Mouse (Mus musculus): Measurements from ENCODE around the gene Alox5ap. TPM values are rescaled to one million over a fixed set of nuclear protein-coding genes. Genes with fewer than 3 reads are reported as not detected.

Gene Alox5ap
- polyA plus RNA-seq, 1 experiment from 2014 or later = 9.3 TPM

DNA sequence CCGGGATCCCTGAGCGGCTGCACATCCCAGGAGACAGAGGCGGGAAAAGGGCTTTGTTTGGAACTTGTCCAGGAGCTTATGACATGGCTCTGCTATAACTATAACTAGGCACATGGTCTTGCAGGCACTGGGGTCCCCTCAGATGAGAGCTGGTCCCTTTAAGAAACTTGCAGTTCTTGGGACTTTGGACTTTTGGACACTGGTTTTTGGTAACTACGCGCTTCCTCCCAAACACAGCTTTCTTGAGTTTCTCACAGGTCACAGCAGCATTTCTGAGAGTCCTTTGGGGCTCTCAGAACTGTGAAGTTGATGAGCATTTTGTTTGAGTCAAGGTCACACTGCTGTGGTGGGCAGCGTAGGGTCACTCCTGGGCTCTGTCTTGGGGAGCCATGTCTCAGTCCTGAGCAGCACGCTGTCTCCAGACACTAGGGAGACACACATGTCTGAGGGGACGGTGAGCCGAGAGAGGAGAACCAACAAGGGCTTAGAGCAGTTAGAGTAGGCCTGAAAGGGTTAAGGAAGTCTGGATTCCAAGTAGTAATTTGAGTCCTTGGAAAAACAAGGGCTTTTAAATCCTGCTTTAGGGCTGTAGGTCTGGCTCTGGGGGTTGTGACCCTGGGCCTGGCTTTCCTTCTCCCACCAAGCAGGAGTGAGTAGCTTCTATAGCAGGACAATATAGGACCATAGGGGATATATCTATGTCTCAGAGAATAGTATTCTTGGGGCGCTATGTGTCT, 67.0 kb downstream of the Alox5ap start:
- no peaks in the 10 kb centered on the region for H3K27me3 ChIP-seq (ENCODE audit: control insufficient read depth, insufficient read depth, low read depth, low read length)
- WGBS = 62% methylated on average over 10 of the region's 10 CpGs
- ATAC-seq = no peak
- no peak overlapping the region for H3K4me2 ChIP-seq (ENCODE audit: low read length)
- no peak overlapping the region for H3K9ac ChIP-seq (ENCODE audit: low read depth, low read length)
- H3K9me3 ChIP-seq (replicated peaks; ENCODE audit: control insufficient read depth, low read length, poor library complexity, severe bottlenecking) = no peaks in the 10 kb centered on the region
- H3K36me3 ChIP-seq (ENCODE audit: control insufficient read depth, insufficient read depth, low read length) = no peaks in the 10 kb centered on the region
- H3K27ac ChIP-seq (ENCODE audit: low read length) = no peak overlapping the region
- peaks cover 10% of the 10 kb centered on the region for H3K4me1 ChIP-seq (ENCODE audit: control insufficient read depth, insufficient read depth, low read length)
- no peak overlapping the region for H3K4me3 ChIP-seq (ENCODE audit: low read depth, low read length)

DNA sequence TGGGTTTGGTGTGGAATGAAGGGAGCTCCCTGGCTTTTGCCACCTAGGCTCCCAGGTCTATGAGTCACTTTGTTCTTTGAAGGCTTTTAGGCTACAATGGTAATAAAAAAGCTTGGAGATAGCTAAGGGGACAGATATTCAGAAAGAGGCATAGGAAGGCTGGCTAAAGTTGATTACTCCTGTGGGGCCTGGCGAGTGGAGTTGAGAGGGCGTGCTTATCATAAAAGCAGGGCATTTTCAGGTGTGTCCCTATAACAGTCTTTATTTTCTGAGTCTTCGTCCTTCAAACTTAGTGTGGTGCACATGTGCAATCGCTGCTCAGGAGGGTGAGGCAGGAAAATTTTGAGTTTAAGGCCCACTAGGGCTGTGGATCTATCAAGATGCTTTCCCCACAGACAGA, 68.2 kb downstream of the Alox5ap start:
- H3K9me3 ChIP-seq (replicated peaks; ENCODE audit: control insufficient read depth, low read length, poor library complexity, severe bottlenecking) = no peaks in the 10 kb centered on the region
- H3K4me3 ChIP-seq (ENCODE audit: low read depth, low read length) = no peak overlapping the region
- H3K9ac ChIP-seq (ENCODE audit: low read depth, low read length) = no peak overlapping the region
- WGBS = 96% methylated on average over 4 of the region's 4 CpGs
- H3K27me3 ChIP-seq (ENCODE audit: control insufficient read depth, insufficient read depth, low read depth, low read length) = no peaks in the 10 kb centered on the region
- H3K36me3 ChIP-seq (ENCODE audit: control insufficient read depth, insufficient read depth, low read length) = no peaks in the 10 kb centered on the region
- H3K4me2 ChIP-seq (ENCODE audit: low read length) = no peak overlapping the region
- no peak overlapping the region for H3K27ac ChIP-seq (ENCODE audit: low read length)
- no peak for ATAC-seq
- H3K4me1 ChIP-seq (ENCODE audit: control insufficient read depth, insufficient read depth, low read length) = peaks cover 10% of the 10 kb centered on the region

DNA sequence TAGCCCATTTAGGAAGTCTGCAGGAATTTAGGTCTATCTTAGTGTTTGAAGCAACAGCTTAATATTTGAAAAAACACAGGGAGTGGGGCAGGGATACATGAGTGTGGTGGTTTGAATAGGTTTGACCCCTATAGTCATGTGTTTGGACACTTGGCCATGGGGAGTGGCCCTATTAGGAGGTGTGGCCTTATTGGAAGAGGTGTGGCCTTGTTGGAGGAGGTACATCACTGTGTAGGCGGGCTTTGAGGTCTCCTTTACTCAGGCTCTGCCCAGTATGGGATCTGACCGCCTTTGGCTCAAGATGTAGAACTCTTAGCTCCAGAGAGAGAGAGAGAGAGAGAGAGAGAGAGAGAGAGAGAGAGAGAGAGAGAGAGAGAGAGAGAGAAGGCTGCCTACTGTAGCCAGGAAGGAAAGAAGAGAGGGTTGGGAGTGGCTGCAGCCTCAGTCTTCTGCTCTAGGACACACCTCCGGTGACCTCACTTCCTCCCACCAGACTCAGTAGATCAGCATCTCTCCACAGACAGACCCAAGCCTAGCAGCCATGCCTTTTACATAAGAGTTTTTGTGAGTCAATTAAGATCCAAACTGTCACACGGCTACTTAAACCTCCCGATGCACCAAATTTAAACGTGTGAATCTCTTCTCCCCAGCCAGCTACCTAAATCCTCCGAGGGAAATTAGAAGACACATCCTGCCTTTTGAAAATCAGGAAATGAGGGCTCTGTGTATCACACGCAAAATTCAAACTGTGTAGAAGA, 69.6 kb downstream of the Alox5ap start:
- Histone ChIP-seq H3K9me3 (replicated peaks; ENCODE audit: control insufficient read depth, low read length, poor library complexity, severe bottlenecking) (no peaks in the 10 kb centered on the region), H3K27me3 (ENCODE audit: control insufficient read depth, insufficient read depth, low read depth, low read length) (no peaks in the 10 kb centered on the region), H3K4me2 (ENCODE audit: low read length) (no peak overlapping the region), H3K4me3 (ENCODE audit: low read depth, low read length) (no peak overlapping the region), H3K36me3 (ENCODE audit: control insufficient read depth, insufficient read depth, low read length) (no peaks in the 10 kb centered on the region), H3K9ac (ENCODE audit: low read depth, low read length) (no peak overlapping the region), H3K4me1 (ENCODE audit: control insufficient read depth, insufficient read depth, low read length) (peaks cover 12% of the 10 kb centered on the region), H3K27ac (ENCODE audit: low read length) (no peak overlapping the region)
- ATAC-seq = no peak
- 89% methylated on average over 8 of the region's 8 CpGs for WGBS

DNA sequence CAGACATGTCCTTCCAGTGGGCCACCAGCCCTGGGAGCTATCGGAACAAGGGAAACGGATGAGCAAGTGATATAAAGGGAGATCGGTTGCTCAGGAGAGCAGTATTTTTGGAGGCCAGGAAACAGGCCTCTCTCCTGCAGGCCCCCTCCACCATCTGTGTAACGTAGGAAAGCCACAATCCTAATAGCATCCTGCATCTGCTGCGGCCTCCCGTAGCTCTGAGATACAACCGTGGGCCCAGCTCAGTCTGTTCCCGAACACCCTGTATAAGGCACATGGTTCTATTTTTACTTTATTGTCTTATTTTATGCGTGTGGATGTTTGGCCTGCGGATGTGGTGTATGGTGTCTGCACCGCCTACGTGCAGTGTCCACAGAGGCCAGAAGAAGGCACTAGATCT, 70.4 kb downstream of the Alox5ap start:
- Histone ChIP-seq H3K36me3 (ENCODE audit: control insufficient read depth, insufficient read depth, low read length) (no peaks in the 10 kb centered on the region), H3K4me3 (ENCODE audit: low read depth, low read length) (no peak overlapping the region), H3K4me1 (ENCODE audit: control insufficient read depth, insufficient read depth, low read length) (peaks cover 5% of the 10 kb centered on the region; the same call in 1 of the 2 replicates), H3K4me2 (ENCODE audit: low read length) (no peak overlapping the region), H3K27me3 (ENCODE audit: control insufficient read depth, insufficient read depth, low read depth, low read length) (no peaks in the 10 kb centered on the region), H3K9me3 (replicated peaks; ENCODE audit: control insufficient read depth, low read length, poor library complexity, severe bottlenecking) (no peaks in the 10 kb centered on the region), H3K27ac (ENCODE audit: low read length) (no peak overlapping the region), H3K9ac (ENCODE audit: low read depth, low read length) (no peak overlapping the region)
- no peak for ATAC-seq
- 96% methylated on average over 12 of the region's 12 CpGs for WGBS

DNA sequence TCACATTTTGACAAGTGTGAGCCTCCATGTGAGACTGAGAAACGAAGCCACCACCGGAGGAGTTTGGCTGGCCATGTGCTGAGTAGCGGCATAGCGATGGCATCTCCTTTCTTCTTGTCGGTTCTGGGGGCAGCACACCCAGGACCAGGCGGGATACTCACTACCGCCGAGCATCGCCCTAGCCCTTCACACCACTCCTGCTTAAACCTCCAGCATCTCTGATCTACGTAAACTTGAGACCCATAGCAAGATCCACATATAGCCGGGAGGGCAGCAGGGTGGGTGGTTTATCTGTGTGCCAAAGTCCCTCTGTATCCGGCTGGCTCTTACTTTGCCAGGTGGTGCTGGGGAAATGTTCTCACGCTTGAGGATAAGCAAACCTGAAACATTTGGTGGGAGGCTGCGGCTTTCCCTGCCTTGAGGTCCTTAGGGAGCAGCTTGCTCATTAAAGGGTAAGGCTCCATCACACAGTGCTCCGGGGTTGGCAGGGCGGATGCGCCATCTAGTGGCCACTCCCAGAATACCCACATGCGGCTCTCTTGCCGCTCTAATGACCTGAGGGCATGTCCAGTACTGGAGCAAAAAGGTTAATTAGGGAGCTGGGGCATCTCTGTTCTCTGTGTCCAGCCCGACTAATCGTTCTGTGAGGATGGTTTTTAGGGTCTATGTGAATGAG, 71.1 kb downstream of the Alox5ap start:
- 46% methylated on average over 21 of the region's 21 CpGs for WGBS
- Histone ChIP-seq H3K27me3 (ENCODE audit: control insufficient read depth, insufficient read depth, low read depth, low read length) (no peaks in the 10 kb centered on the region), H3K9ac (ENCODE audit: low read depth, low read length) (no peak overlapping the region), H3K9me3 (replicated peaks; ENCODE audit: control insufficient read depth, low read length, poor library complexity, severe bottlenecking) (no peaks in the 10 kb centered on the region), H3K4me2 (ENCODE audit: low read length) (no peak overlapping the region), H3K36me3 (ENCODE audit: control insufficient read depth, insufficient read depth, low read length) (no peaks in the 10 kb centered on the region), H3K4me1 (ENCODE audit: control insufficient read depth, insufficient read depth, low read length) (peaks cover 5% of the 10 kb centered on the region; the same call in 1 of the 2 replicates), H3K4me3 (ENCODE audit: low read depth, low read length) (no peak overlapping the region), H3K27ac (ENCODE audit: low read length) (no peak overlapping the region)
- peak; percentile 87 for ATAC-seq

DNA sequence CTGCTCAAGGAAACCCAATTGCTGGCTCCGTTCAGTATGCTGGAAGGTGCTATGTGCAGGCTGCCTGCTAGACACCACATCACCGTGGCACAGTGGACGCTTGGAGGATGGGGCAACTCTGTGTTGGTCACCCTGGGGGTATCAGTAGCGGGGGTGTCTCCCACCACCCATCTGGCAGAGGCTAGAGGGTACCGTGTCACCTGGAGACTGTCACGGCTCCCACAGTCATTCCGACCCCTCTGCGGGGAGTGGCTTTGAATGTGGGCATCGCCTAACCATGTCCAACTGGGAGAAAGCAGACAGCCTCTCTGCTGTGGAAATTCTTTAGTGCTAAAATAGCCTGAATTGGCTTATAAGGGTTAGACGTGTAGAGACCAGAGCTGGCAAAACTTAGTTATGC, 72.6 kb downstream of the Alox5ap start:
- no peak overlapping the region for H3K4me3 ChIP-seq (ENCODE audit: low read depth, low read length)
- ATAC-seq = no peak
- H3K4me2 ChIP-seq (ENCODE audit: low read length) = no peak overlapping the region
- WGBS = 82% methylated on average over 10 of the region's 10 CpGs
- peaks cover 5% of the 10 kb centered on the region; the same call in 1 of the 2 replicates for H3K4me1 ChIP-seq (ENCODE audit: control insufficient read depth, insufficient read depth, low read length)
- no peak overlapping the region for H3K9ac ChIP-seq (ENCODE audit: low read depth, low read length)
- no peak overlapping the region for H3K27ac ChIP-seq (ENCODE audit: low read length)
- no peaks in the 10 kb centered on the region for H3K9me3 ChIP-seq (replicated peaks; ENCODE audit: control insufficient read depth, low read length, poor library complexity, severe bottlenecking)
- H3K27me3 ChIP-seq (ENCODE audit: control insufficient read depth, insufficient read depth, low read depth, low read length) = no peaks in the 10 kb centered on the region
- H3K36me3 ChIP-seq (ENCODE audit: control insufficient read depth, insufficient read depth, low read length) = no peaks in the 10 kb centered on the region

Small RNAs within 50 kb of the gene (microRNA-seq; reads per million reads assigned to microRNA genes)
- gene Gm24105 = not detected

Other genes with a start within 250 kb of the Alox5ap start
- gene Uspl1, start 80.4 kb upstream of the Alox5ap start, polyA plus RNA-seq (2015; fragmentation: Nextera tagmentation; extraction: Ambion mirVana) = 53.5 and 55.7 TPM in 2 replicates
- gene Hmgb1, start 80.3 kb upstream of the Alox5ap start, polyA plus RNA-seq (2015; fragmentation: Nextera tagmentation; extraction: Ambion mirVana) = 696 and 767 TPM in 2 replicates
- gene Medag, start 147.0 kb downstream of the Alox5ap start, polyA plus RNA-seq (2015; fragmentation: Nextera tagmentation; extraction: Ambion mirVana) = 2.0 and 2.8 TPM in 2 replicates
- 1.6 and 2.0 TPM in 2 replicates for gene Tex26, start 174.9 kb downstream of the Alox5ap start, polyA plus RNA-seq (2015; fragmentation: Nextera tagmentation; extraction: Ambion mirVana)